Mouse (Mus musculus): ENCODE data around the gene Kif3c.

GRCm38 (mm10) chr12:3384860-3385259 is 19.9 kb downstream of the Kif3c start:
- TF ChIP-seq POLR2A (IDR thresholded peaks at IDR 0.05; ENCODE audit: borderline replicate concordance, control insufficient read depth, low read depth, low read length) (no peak), CTCF (IDR thresholded peaks at IDR 0.05; ENCODE audit: control insufficient read depth, insufficient read depth, low read length) (no peak)
